Mouse (Mus musculus): ENCODE measurements around the gene Ctbp2. TPM values are rescaled to one million over a fixed set of nuclear protein-coding genes. Genes with fewer than 3 reads are reported as not detected.

Gene Ctbp2
- polyA plus RNA-seq, 1 experiment from 2014 or later: 129 TPM

DNA sequence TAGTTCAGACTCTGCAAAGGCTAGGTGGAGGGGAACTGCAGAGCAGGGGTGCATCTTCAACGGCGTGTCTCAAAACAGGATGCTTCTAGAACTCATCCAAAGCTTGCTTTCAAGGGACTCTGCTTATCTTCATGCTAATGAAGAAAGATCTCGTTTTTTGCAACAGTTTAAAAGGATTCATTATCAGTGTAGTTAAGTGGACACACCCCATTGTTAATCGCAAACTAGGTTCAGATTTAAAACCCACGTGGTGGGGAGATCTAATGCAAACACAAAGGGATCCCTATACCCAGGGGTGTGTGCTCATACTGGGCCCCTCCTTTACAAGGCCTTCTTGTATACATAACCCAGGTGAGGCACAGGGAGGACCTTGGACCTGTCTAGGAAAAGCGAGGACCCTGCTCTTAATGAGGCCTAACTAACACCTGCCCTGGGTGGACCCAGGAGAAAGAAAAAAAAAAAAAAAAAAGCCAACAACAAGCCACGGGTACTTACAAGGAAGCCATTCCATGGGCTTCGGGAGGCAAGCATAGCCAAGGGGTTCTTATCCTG, 94.6 kb downstream of the Ctbp2 start:
- no peak overlapping the region for H3K4me2 ChIP-seq (ENCODE audit: low read depth, low read length)
- no peak overlapping the region for H3K27ac ChIP-seq (replicated peaks; ENCODE audit: low read depth, low read length)
- H3K9me3 ChIP-seq (replicated peaks; ENCODE audit: control insufficient read depth, low read length): no peaks in the 10 kb centered on the region
- DNase-seq (ENCODE audit: low spot score) (no peak), ATAC-seq (replicated peaks; ENCODE audit: insufficient number of reproducible peaks, low FRiP score, low TSS enrichment, low read depth) (no peak)
- H3K4me3 ChIP-seq (ENCODE audit: low read depth, low read length): no peak overlapping the region
- H3K36me3 ChIP-seq (replicated peaks; ENCODE audit: control insufficient read depth, insufficient read depth, low read depth, low read length): no peaks in the 10 kb centered on the region
- peaks cover 8% of the 10 kb centered on the region for H3K4me1 ChIP-seq (ENCODE audit: control insufficient read depth, insufficient read depth, low read length)
- 83% methylated on average over 8 of the region's 8 CpGs for WGBS
- H3K9ac ChIP-seq (replicated peaks; ENCODE audit: low read length): no peak overlapping the region
- H3K27me3 ChIP-seq (ENCODE audit: control insufficient read depth, insufficient read depth, low read length): no peaks in the 10 kb centered on the region

- Histone ChIP-seq H3K9me3 (replicated peaks; ENCODE audit: control insufficient read depth, low read length) (no peaks in the 10 kb centered on the region), H3K27me3 (ENCODE audit: control insufficient read depth, insufficient read depth, low read length) (no peaks in the 10 kb centered on the region), H3K9ac (replicated peaks; ENCODE audit: low read length) (no peak overlapping the region), H3K4me1 (ENCODE audit: control insufficient read depth, insufficient read depth, low read length) (peaks cover 5% of the 10 kb centered on the region), H3K4me2 (ENCODE audit: low read depth, low read length) (no peak overlapping the region), H3K4me3 (ENCODE audit: low read depth, low read length) (no peak overlapping the region), H3K27ac (replicated peaks; ENCODE audit: low read depth, low read length) (no peak overlapping the region), H3K36me3 (replicated peaks; ENCODE audit: control insufficient read depth, insufficient read depth, low read depth, low read length) (no peaks in the 10 kb centered on the region)
- WGBS: 91% methylated on average over 8 of the region's 8 CpGs
- DNase-seq (ENCODE audit: low spot score): no peak
- ATAC-seq (replicated peaks; ENCODE audit: insufficient number of reproducible peaks, low FRiP score, low TSS enrichment, low read depth): no peak
Observed at GRCm38 (mm10) chr7:133029004-133029403, 95.2 kb downstream of the Ctbp2 start.

DNA sequence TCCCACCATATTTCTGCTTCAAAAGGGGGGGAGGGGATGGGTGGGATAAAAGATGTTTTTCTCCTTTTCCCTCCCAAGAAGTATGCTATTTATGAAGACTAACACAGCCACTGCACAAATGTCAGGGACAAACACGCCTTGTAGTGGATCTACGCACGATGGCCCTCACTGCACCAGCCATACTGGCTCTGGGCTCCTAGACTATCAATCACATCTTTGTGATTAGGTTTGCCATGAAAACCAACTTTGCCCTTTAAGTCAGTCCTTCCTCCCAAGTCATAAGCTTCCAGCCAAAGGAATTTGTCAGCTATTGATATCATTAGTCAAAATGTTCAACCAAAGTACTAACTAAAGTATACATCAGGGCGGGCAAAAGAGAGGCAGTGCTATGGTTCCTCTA, 96.2 kb downstream of the Ctbp2 start:
- no peaks in the 10 kb centered on the region for H3K27me3 ChIP-seq (ENCODE audit: control insufficient read depth, insufficient read depth, low read length)

DNA sequence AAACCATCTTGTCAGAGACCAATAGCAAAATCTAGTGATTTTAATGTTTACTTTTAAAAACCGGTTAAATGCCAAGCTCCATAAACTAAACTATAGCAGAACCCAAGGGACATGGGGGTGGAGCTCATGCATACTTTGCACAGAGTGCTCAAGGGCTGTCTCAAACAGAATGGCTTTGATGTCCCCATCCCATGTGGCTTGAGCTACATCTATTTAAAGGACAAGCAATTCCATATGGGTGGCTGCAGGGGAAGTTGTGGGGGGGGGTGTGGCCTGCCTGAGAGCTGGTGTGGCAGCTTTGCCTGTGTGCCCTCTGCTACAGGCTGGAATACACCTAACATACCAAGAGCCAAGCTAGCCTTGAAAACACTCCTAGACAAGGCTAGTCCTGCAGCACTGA, 99.5 kb downstream of the Ctbp2 start:
- H3K4me2 ChIP-seq (ENCODE audit: low read depth, low read length): no peak overlapping the region
- H3K27me3 ChIP-seq (ENCODE audit: control insufficient read depth, insufficient read depth, low read length): no peaks in the 10 kb centered on the region
- no peak overlapping the region for H3K9ac ChIP-seq (replicated peaks; ENCODE audit: low read length)
- H3K27ac ChIP-seq (replicated peaks; ENCODE audit: low read depth, low read length): 0 out of 2 replicates have a peak overlapping the region, but pooled peaks have one; percentile 56
- H3K4me1 ChIP-seq (ENCODE audit: control insufficient read depth, insufficient read depth, low read length): no peaks in the 10 kb centered on the region; the same call in none of the 2 replicates
- peak; percentile 72 for DNase-seq (ENCODE audit: low spot score)
- no peak overlapping the region for H3K4me3 ChIP-seq (ENCODE audit: low read depth, low read length)
- H3K9me3 ChIP-seq (replicated peaks; ENCODE audit: control insufficient read depth, low read length): no peaks in the 10 kb centered on the region
- H3K36me3 ChIP-seq (replicated peaks; ENCODE audit: control insufficient read depth, insufficient read depth, low read depth, low read length): no peaks in the 10 kb centered on the region
- peak; percentile 45; the same call in 1 of the 2 replicates for ATAC-seq (replicated peaks; ENCODE audit: insufficient number of reproducible peaks, low FRiP score, low TSS enrichment, low read depth)
- WGBS: 22% methylated on average over 1 of the region's 1 CpGs

More for the DNA sequence above, 96.2 kb downstream of the Ctbp2 start:
- H3K4me3 ChIP-seq (ENCODE audit: low read depth, low read length): no peak overlapping the region
- ATAC-seq (replicated peaks; ENCODE audit: insufficient number of reproducible peaks, low FRiP score, low TSS enrichment, low read depth) (no peak), DNase-seq (ENCODE audit: low spot score) (no peak)
- 88% methylated on average over 4 of the region's 4 CpGs for WGBS
- H3K9ac ChIP-seq (replicated peaks; ENCODE audit: low read length): no peak overlapping the region
- H3K4me2 ChIP-seq (ENCODE audit: low read depth, low read length): no peak overlapping the region
- no peak overlapping the region for H3K27ac ChIP-seq (replicated peaks; ENCODE audit: low read depth, low read length)
- no peaks in the 10 kb centered on the region for H3K36me3 ChIP-seq (replicated peaks; ENCODE audit: control insufficient read depth, insufficient read depth, low read depth, low read length)
- peaks cover 4% of the 10 kb centered on the region for H3K4me1 ChIP-seq (ENCODE audit: control insufficient read depth, insufficient read depth, low read length)
- H3K9me3 ChIP-seq (replicated peaks; ENCODE audit: control insufficient read depth, low read length): no peaks in the 10 kb centered on the region

- Histone ChIP-seq H3K9me3 (replicated peaks; ENCODE audit: control insufficient read depth, low read length) (no peaks in the 10 kb centered on the region), H3K4me3 (ENCODE audit: low read depth, low read length) (no peak overlapping the region), H3K36me3 (replicated peaks; ENCODE audit: control insufficient read depth, insufficient read depth, low read depth, low read length) (no peaks in the 10 kb centered on the region), H3K27ac (replicated peaks; ENCODE audit: low read depth, low read length) (no peak overlapping the region), H3K4me1 (ENCODE audit: control insufficient read depth, insufficient read depth, low read length) (peaks cover 4% of the 10 kb centered on the region; the same call in 1 of the 2 replicates), H3K4me2 (ENCODE audit: low read depth, low read length) (no peak overlapping the region), H3K27me3 (ENCODE audit: control insufficient read depth, insufficient read depth, low read length) (no peaks in the 10 kb centered on the region), H3K9ac (replicated peaks; ENCODE audit: low read length) (no peak overlapping the region)
- WGBS: 45% methylated on average over 6 of the region's 6 CpGs
- ATAC-seq (replicated peaks; ENCODE audit: insufficient number of reproducible peaks, low FRiP score, low TSS enrichment, low read depth) (no peak), DNase-seq (ENCODE audit: low spot score) (no peak)
Observed at GRCm38 (mm10) chr7:133019481-133020020, 104.6 kb downstream of the Ctbp2 start.

DNA sequence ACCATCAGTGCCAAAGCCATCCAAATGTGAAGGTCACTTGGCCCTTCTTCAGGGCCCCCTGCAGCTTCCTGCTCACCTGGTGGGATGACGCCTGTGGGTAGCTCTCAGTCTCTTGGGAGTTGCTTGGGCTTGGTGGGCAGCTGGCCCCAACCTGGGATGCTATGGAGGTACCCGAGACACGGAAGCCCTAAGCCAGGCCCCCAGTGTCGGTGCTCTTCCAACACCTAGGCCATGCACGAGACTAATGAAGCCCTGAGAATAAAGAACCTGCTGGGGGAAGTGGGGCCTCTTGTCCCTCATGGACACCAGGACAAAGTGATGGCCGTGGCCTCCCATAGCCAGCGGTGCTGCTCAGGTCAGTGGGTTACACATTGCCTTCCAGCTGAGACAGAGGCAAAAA, 105.2 kb downstream of the Ctbp2 start:
- H3K4me1 ChIP-seq (ENCODE audit: control insufficient read depth, insufficient read depth, low read length): peaks cover 4% of the 10 kb centered on the region; the same call in 1 of the 2 replicates
- H3K36me3 ChIP-seq (replicated peaks; ENCODE audit: control insufficient read depth, insufficient read depth, low read depth, low read length): no peaks in the 10 kb centered on the region
- no peak overlapping the region for H3K4me2 ChIP-seq (ENCODE audit: low read depth, low read length)
- DNase-seq (ENCODE audit: low spot score) (no peak), ATAC-seq (replicated peaks; ENCODE audit: insufficient number of reproducible peaks, low FRiP score, low TSS enrichment, low read depth) (no peak)
- H3K9ac ChIP-seq (replicated peaks; ENCODE audit: low read length): no peak overlapping the region
- no peaks in the 10 kb centered on the region for H3K27me3 ChIP-seq (ENCODE audit: control insufficient read depth, insufficient read depth, low read length)
- H3K9me3 ChIP-seq (replicated peaks; ENCODE audit: control insufficient read depth, low read length): no peaks in the 10 kb centered on the region
- no peak overlapping the region for H3K4me3 ChIP-seq (ENCODE audit: low read depth, low read length)
- WGBS: 71% methylated on average over 7 of the region's 7 CpGs
- H3K27ac ChIP-seq (replicated peaks; ENCODE audit: low read depth, low read length): no peak overlapping the region

DNA sequence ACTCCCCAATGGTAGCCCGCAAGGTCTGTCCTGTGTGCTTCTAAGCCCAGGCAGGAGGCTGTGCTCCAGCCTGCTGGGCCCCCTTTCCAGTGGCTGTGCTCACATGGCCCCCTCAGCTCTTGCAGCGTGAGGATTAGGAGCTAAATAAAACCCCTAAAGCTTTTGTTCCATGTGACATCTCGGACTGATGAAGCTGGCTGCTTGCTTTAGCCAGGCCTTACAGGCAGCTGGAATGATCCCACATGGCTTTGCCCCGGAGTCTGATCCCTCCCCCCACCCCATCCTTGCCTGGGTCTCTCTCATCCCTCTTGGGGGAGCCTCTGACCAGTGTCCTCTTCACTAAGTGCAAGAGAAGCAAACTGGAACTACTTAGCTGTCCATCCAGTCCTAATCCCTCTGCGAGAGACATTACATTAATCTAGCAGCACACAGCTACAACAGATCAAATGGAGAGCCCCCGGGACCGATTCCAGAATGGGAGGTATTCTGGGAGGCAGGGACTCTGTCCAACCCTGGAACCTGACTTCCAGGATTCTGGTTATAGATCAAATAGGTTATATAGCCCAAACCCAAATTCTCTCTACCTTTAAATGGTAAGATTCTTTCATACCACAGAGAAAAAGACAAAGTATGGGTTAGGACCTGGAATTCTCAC, 108.6 kb downstream of the Ctbp2 start:
- Histone ChIP-seq H3K9ac (replicated peaks; ENCODE audit: low read length) (no peak overlapping the region), H3K4me1 (ENCODE audit: control insufficient read depth, insufficient read depth, low read length) (peaks cover 4% of the 10 kb centered on the region; the same call in 1 of the 2 replicates), H3K27me3 (ENCODE audit: control insufficient read depth, insufficient read depth, low read length) (no peaks in the 10 kb centered on the region), H3K27ac (replicated peaks; ENCODE audit: low read depth, low read length) (no peak overlapping the region), H3K4me3 (ENCODE audit: low read depth, low read length) (no peak overlapping the region), H3K4me2 (ENCODE audit: low read depth, low read length) (no peak overlapping the region), H3K36me3 (replicated peaks; ENCODE audit: control insufficient read depth, insufficient read depth, low read depth, low read length) (no peaks in the 10 kb centered on the region), H3K9me3 (replicated peaks; ENCODE audit: control insufficient read depth, low read length) (no peaks in the 10 kb centered on the region)
- WGBS: 49% methylated on average over 7 of the region's 7 CpGs
- ATAC-seq (replicated peaks; ENCODE audit: insufficient number of reproducible peaks, low FRiP score, low TSS enrichment, low read depth) (peak; percentile 57; the same call in 1 of the 2 replicates), DNase-seq (ENCODE audit: low spot score) (peak; percentile 49)

- Histone ChIP-seq H3K9ac (replicated peaks; ENCODE audit: low read length) (no peak overlapping the region), H3K27ac (replicated peaks; ENCODE audit: low read depth, low read length) (no peak overlapping the region), H3K4me1 (ENCODE audit: control insufficient read depth, insufficient read depth, low read length) (0 out of 2 replicates have a peak, but pooled peaks cover 4% of the 10 kb centered on the region)
Observed at GRCm38 (mm10) chr7:133014631-133015030, 109.5 kb downstream of the Ctbp2 start.

More at GRCm38 (mm10) chr7:133014631-133015030, 109.5 kb downstream of the Ctbp2 start:
- ATAC-seq (replicated peaks; ENCODE audit: insufficient number of reproducible peaks, low FRiP score, low TSS enrichment, low read depth) (no peak), DNase-seq (ENCODE audit: low spot score) (no peak)
- Histone ChIP-seq H3K4me3 (ENCODE audit: low read depth, low read length) (no peak overlapping the region), H3K4me2 (ENCODE audit: low read depth, low read length) (no peak overlapping the region), H3K36me3 (replicated peaks; ENCODE audit: control insufficient read depth, insufficient read depth, low read depth, low read length) (no peaks in the 10 kb centered on the region), H3K9me3 (replicated peaks; ENCODE audit: control insufficient read depth, low read length) (no peaks in the 10 kb centered on the region), H3K27me3 (ENCODE audit: control insufficient read depth, insufficient read depth, low read length) (no peaks in the 10 kb centered on the region)
- WGBS: 91% methylated on average over 14 of the region's 14 CpGs

All from embryonic facial prominence, embryonic 11.5 days (tissue).